Mouse (Mus musculus): ENCODE data around the gene Myo10. TPM values are rescaled to one million over a fixed set of nuclear protein-coding genes. Genes with fewer than 3 reads are reported as not detected.
A peak's percentile ranks its signal among the peaks of the same experiment; 100 is the strongest.

The Myo10 gene
- total RNA-seq, 2 experiments from 2014 or later, result 42.1 to 46.9 TPM

- no peak for DNase-seq (ENCODE audit: extremely low spot score in 1 of 2, low spot score in 2 of 2)
- TF ChIP-seq CTCF (IDR thresholded peaks at IDR 0.05), result no peak
- Histone ChIP-seq H3K4me3 (no peak overlapping the region), H3K27ac (no peak overlapping the region)
- intact Hi-C loops (cut with DNase I), result no loop called here
Measured at GRCm38 (mm10) chr15:25828464-25828863, 206.1 kb downstream of the Myo10 start.

GRCm38 (mm10) chr15:25830426-25830825, 208.1 kb downstream of the Myo10 start:
- no peak for TF ChIP-seq CTCF (IDR thresholded peaks at IDR 0.05)
- H3K27ac ChIP-seq, result no peak overlapping the region
- intact Hi-C loops (cut with DNase I), result no loop called here
- DNase-seq (ENCODE audit: extremely low spot score in 1 of 2, low spot score in 2 of 2), result no peak
- H3K4me3 ChIP-seq, result no peak overlapping the region

- DNase-seq (ENCODE audit: extremely low spot score in 1 of 2, low spot score in 2 of 2), result no peak
- Histone ChIP-seq H3K4me3 (no peak overlapping the region), H3K27ac (no peak overlapping the region)
- no peak for TF ChIP-seq CTCF (IDR thresholded peaks at IDR 0.05)
- intact Hi-C loops (cut with DNase I), result no loop called here
Measured at GRCm38 (mm10) chr15:25834282-25834681, 212.0 kb downstream of the Myo10 start.

DNA sequence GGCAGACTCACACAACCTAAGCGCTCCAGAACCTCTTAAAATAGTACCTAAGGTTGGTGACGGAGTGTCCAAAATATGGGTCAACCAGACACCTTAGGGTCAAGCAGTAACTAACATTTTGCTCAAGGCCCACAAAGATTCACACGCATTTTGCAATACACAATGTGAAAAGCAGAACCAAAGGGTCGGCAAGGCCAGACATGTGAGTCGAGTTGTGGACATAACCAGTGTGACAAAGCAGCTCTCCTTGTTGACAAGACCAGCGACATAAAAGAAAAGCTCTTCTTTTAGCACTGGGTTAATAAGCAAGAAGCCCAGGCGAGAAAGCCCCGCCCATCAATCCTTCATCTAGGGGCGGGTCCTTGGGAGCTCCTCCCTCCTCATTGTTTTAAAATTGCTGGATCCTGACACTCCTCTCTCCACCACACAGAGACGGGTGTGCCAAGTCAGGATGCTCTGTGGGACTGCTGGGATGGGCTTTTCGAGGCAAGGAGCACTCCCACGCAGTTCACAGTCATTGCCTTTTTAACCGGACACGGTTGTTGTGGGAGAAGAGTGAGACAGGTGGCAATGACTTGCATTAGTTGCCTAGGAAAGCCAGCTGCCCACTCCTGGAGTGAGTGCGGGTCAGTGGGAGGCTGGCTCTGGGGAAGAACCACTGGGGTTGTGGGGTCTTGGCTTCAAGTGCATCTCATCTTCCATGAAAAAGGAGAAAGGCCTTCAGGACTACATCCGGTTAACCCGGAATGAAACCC, 212.8 kb downstream of the Myo10 start:
- intact Hi-C loops (cut with DNase I), result no loop called here
- no peak for TF ChIP-seq CTCF (IDR thresholded peaks at IDR 0.05)
- no peak for DNase-seq (ENCODE audit: extremely low spot score in 1 of 2, low spot score in 2 of 2)
- no peak overlapping the region for H3K4me3 ChIP-seq
- H3K27ac ChIP-seq, result no peak overlapping the region

GRCm38 (mm10) chr15:25842462-25843085, 220.2 kb downstream of the Myo10 start:
- Histone ChIP-seq H3K4me3 (peak overlapping the region; percentile 98), H3K27ac (peak overlapping the region; percentile 94)
- intact Hi-C loops (cut with DNase I), result loop anchor here (5.0 kb wide), 1 partner anchor 60 kb away; no protein-coding TSS in a partner anchor
- no peak for DNase-seq (ENCODE audit: extremely low spot score in 1 of 2, low spot score in 2 of 2)
- no peak for TF ChIP-seq CTCF (IDR thresholded peaks at IDR 0.05)

DNA sequence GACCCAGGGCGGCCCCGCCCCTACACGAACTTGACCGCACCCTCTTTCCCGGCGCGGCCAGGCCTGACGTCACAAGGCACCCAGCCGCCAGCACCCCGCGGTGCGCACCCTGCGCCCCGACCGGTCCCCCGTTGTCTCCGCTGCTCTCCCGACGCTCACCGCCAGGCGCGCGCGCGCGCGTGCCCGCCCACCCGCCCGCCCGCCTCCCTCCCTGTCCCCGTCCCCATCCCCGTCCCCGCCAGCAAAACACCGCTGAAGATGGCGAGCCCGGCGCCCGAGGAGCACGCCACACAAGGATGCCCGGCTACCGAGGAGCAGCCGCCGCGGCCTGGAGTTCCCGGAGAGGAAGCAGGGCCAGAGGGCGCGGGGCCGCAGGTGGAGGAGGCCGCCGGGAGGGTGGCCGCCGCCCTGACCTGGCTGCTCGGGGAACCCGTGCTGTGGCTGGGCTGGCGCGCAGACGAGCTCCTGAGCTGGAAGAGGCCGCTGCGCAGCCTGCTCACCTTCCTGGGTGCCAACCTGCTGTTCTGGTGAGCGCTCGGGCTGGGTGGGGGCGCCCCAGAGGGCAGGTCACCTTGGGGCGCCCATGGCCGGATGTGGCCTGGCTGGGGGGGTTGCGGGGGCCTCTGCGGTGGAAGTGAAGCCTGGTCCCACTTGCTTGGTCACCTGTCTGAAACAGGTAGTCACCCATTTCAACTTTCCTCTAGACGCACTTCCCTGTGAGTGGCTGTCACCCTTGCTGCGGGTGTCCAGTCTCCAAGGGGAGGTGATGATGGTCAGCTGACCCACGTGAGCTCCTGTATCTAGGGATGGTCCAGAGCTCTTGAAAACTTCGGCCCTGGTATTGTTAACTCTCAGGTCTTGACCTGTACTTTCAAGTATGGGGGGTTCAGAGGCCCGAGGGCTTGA, 221.0 kb downstream of the Myo10 start, which contains the start of gene Retreg1:
TSS of gene Retreg1 (plus strand) at position 95 of the 906 bp plus-strand sequence.
- intact Hi-C loops (cut with DNase I), result loop anchor here (5.0 kb wide), 1 partner anchor 59 kb away; no protein-coding TSS in a partner anchor
- TF ChIP-seq CTCF (IDR thresholded peaks at IDR 0.05), result peak; percentile 63
- peak within 1 kb of the TSS; percentile 98 for H3K4me3 ChIP-seq
- DNase-seq (ENCODE audit: extremely low spot score in 1 of 2, low spot score in 2 of 2), result peak; percentile 81
- peak within 1 kb of the TSS; percentile 94 for H3K27ac ChIP-seq

DNA sequence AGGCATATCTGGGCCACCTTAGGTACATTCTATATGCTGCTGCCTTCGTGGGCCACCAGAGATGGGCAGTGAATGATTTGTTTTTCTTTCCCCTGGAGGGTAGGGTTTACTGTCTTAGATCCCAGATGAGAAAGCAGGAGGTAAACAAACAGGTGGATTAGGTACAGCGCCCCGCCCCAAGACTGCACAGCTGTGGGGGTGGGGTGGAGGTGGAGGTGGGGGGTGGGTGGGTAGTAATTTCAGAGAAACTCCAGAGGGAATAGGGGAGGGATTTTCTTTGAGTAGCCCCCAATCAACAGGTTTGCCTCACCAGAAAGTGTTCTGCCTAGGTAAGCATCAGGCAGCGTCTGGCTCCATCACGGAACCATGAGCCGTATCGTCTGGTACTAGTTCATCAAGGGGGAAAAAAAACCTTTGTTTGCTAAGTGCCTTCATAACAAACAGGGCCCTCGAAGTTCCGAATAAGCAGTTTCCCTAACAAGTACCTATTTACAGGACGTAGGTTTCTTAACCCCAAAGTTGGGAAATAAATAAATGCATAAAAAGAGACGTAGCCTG, 221.8 kb downstream of the Myo10 start:
- no peak for DNase-seq (ENCODE audit: extremely low spot score in 1 of 2, low spot score in 2 of 2)
- Histone ChIP-seq H3K27ac (peak overlapping the region; percentile 94; the same call in 1 of the 2 replicates), H3K4me3 (peak overlapping the region; percentile 98)
- intact Hi-C loops (cut with DNase I), result loop anchor here (5.0 kb wide), 1 partner anchor 58 kb away; no protein-coding TSS in a partner anchor
- no peak for TF ChIP-seq CTCF (IDR thresholded peaks at IDR 0.05)

- Histone ChIP-seq H3K27ac (no peak overlapping the region), H3K4me3 (peak overlapping the region; percentile 98)
- intact Hi-C loops (cut with DNase I), result loop anchor here (5.0 kb wide), 1 partner anchor 58 kb away; no protein-coding TSS in a partner anchor
- TF ChIP-seq CTCF (IDR thresholded peaks at IDR 0.05), result no peak
- DNase-seq (ENCODE audit: extremely low spot score in 1 of 2, low spot score in 2 of 2), result no peak
Measured at GRCm38 (mm10) chr15:25844771-25845170, 222.4 kb downstream of the Myo10 start.

DNA sequence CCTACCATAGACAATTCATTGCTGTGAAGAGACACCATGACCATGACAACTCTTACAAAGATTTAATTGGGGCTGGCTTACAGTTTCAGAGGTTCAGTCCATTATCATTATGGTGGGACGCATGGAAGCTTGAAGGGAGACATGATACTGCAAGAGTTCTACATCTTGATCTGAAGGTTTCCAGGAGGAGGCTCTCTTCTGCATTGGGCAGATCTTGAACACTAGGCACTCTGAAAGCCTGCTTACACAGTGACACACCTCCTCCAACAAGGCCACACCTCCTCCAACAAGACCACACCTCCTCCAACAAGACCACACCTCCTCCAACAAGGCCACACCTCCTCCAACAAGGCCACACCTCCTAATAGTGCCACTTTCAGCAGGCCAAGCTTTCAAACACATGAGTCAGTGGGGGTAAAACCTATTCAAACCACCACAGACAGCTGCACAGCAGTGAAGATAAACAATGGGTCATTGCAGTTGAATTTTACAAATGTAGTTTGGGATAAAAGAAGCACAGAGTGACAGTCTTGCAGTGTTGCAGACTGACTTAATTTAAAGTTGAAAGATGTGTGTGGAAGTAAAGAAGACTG, 225.3 kb downstream of the Myo10 start:
- no peak overlapping the region for H3K27ac ChIP-seq
- no peak for TF ChIP-seq CTCF (IDR thresholded peaks at IDR 0.05)
- no peak overlapping the region for H3K4me3 ChIP-seq
- no peak for DNase-seq (ENCODE audit: extremely low spot score in 1 of 2, low spot score in 2 of 2)
- intact Hi-C loops (cut with DNase I), result no loop called here

DNA sequence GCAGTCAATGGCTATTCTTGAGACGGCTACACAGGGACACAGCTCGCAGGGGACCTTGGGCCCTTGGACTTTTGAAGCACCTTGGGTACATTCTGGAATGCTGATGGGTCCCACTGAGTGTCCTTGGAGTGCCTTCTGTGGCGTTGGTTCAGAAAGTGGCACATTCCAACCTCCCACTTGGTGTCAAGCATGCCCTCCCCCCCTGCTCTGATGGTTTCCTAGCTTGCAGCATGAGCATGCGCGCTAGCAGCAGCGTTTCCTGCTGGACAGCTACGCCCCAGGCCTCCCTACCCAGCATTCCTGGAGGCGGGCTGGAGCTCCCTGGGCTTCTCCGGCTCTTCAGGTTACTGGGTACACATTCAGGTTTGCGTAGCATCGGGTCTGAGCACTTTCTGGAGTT, 228.2 kb downstream of the Myo10 start:
- Histone ChIP-seq H3K27ac (no peak overlapping the region), H3K4me3 (no peak overlapping the region)
- no peak for TF ChIP-seq CTCF (IDR thresholded peaks at IDR 0.05)
- no peak for DNase-seq (ENCODE audit: extremely low spot score in 1 of 2, low spot score in 2 of 2)
- intact Hi-C loops (cut with DNase I), result no loop called here

All from left cerebral cortex, adult 2 months (tissue).